Mouse (Mus musculus) forebrain, embryonic 11.5 days (tissue): ENCODE data around the gene Tmem274. TPM values are rescaled to one million over a fixed set of nuclear protein-coding genes. Genes with fewer than 3 reads are reported as not detected.

Experiments
- ATAC-seq: fragments of 200-750 bp; cut with Nextera tagmentation; replicated peaks from 2 replicates; pipeline ENCODE4 v1.8.0; 2017; ENCODE audit warnings: moderate TSS enrichment; ENCODE audit not compliant: low FRiP score
- DNase-seq: peaks from one replicate; pipeline ENCODE4 v3.0.0-alpha.2; 2017; ENCODE audit warnings: low spot score
- H3K27ac ChIP-seq: fragments of 300-500 bp; sonication (generic); 2 replicates; pipeline ENCODE4 v1.5.1; 2014; ENCODE audit warnings: low read depth, low read length
- H3K27me3 ChIP-seq: fragments of 300-500 bp; sonication (generic); 2 replicates; pipeline ENCODE4 v1.6.1; 2014; ENCODE audit warnings: mild to moderate bottlenecking, low read length, mixed read lengths; ENCODE audit not compliant: control insufficient read depth, insufficient read depth
- H3K36me3 ChIP-seq: fragments of 300-500 bp; sonication (generic); 2 replicates; pipeline ENCODE4 v1.6.1; 2014; ENCODE audit warnings: mild to moderate bottlenecking, low read length, moderate library complexity, mixed read lengths; ENCODE audit not compliant: control insufficient read depth, insufficient read depth
- H3K4me1 ChIP-seq: fragments of 300-500 bp; sonication (generic); replicated peaks from 2 replicates; pipeline ENCODE4 v1.6.1; 2014; ENCODE audit warnings: low read length, mixed read lengths; ENCODE audit not compliant: control insufficient read depth, insufficient read depth
- H3K4me2 ChIP-seq: fragments of 300-500 bp; sonication (generic); 2 replicates; pipeline ENCODE4 v1.6.1; 2014; ENCODE audit warnings: low read depth, mild to moderate bottlenecking, low read length, moderate library complexity, mixed read lengths; ENCODE audit not compliant: severe bottlenecking
- H3K4me3 ChIP-seq: fragments of 300-500 bp; sonication (generic); 2 replicates; pipeline ENCODE4 v1.5.1; 2014; ENCODE audit warnings: low read depth, low read length
- H3K9ac ChIP-seq: fragments of 300-500 bp; sonication (generic); 2 replicates; pipeline ENCODE4 v1.6.1; 2014; ENCODE audit warnings: low read length
- H3K9me3 ChIP-seq: fragments of 300-500 bp; sonication (generic); 2 replicates; pipeline ENCODE4 v1.6.1; 2016; ENCODE audit warnings: low read length, mixed read lengths; ENCODE audit not compliant: control insufficient read depth
- WGBS: fragments of 180-500 bp; shearing (Covaris S2); extraction: QIAGEN DNeasy Blood & Tissue Kit; methylation state at CpG from one replicate; pipeline ENCODE4 v1.1.7; 2014; 5-methylcytosine and 5-hydroxymethylcytosine counted together
- polyA plus RNA-seq: library from polyadenylated mRNA; unstranded; fragments of >200 nt; fragmentation: Nextera tagmentation; extraction: Ambion mirVana; gene quantifications from 2 replicates; pipeline ENCODE4 v1.2.1, GENCODE M21; 2014

Tmem274 gene
- polyA plus RNA-seq, 1 experiment from 2014 or later, result 0.99 TPM

DNA sequence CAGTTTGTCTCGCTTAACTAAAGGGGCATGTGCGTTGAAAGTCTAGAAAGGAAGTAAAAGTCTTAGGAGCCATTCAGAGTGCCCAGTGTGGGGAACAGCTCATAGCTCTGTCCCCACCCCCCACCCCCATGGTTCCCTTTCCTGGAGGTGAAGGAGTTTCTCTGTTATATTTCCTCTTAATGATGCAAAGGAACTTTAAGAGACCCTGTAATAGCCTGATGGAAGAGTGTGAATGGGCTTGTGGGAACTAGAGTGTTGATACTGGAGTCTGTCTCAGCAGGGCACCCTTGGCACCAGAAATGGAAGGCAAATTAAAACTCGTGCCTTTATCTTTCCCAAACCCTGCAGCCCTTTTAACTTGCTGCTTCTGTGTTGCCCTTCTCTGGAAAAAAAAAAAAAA, 27.7 kb downstream of the Tmem274 start:
- ATAC-seq (peak; percentile 71), DNase-seq (no peak)
- Histone ChIP-seq H3K9ac (0 out of 2 replicates have a peak overlapping the region, but pooled peaks have one; percentile 7), H3K36me3 (no peaks in the 10 kb centered on the region), H3K27ac (peak overlapping the region; percentile 81), H3K27me3 (no peaks in the 10 kb centered on the region), H3K4me3 (no peak overlapping the region), H3K9me3 (no peaks in the 10 kb centered on the region), H3K4me1 (peaks cover 4% of the 10 kb centered on the region; the same call in 1 of the 2 replicates), H3K4me2 (no peak overlapping the region)
- WGBS, result 10% methylated on average over 3 of the region's 3 CpGs

- H3K9me3 ChIP-seq, result no peaks in the 10 kb centered on the region
- H3K9ac ChIP-seq, result no peak overlapping the region
- no peak overlapping the region for H3K4me3 ChIP-seq
- 21% methylated on average over 14 of the region's 15 CpGs for WGBS
- H3K4me1 ChIP-seq, result peaks cover 4% of the 10 kb centered on the region; the same call in 1 of the 2 replicates
- DNase-seq (peak; percentile 83), ATAC-seq (peak; percentile 66)
- no peak overlapping the region for H3K4me2 ChIP-seq
- no peaks in the 10 kb centered on the region for H3K36me3 ChIP-seq
- H3K27me3 ChIP-seq, result no peaks in the 10 kb centered on the region
- H3K27ac ChIP-seq, result peak overlapping the region; percentile 81
Measured at GRCm38 (mm10) chr4:149505261-149505967, 28.2 kb downstream of the Tmem274 start.

DNA sequence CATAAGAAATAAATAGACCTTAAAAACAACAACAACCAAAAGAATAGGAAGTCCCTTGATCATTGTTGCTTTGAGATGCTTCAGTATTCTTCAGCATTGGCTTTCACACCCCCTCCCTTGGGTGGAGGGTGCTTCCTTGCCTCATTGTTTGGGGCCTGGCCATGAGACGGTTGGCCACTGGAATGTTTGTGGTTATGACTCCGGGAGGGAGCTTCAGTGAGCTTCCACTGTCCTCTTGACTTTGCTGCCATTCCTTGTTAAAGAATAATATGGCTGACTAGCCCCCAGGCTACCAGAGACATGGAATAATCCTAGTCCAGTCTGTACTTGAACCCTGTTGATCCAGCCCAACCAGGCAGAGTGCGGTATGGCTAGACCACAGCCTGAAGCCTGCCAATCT, 29.7 kb downstream of the Tmem274 start:
- no peaks in the 10 kb centered on the region for H3K9me3 ChIP-seq
- H3K27ac ChIP-seq, result no peak overlapping the region
- no peak overlapping the region for H3K4me3 ChIP-seq
- DNase-seq, result no peak
- H3K36me3 ChIP-seq, result no peaks in the 10 kb centered on the region
- 83% methylated on average over 3 of the region's 3 CpGs for WGBS
- H3K9ac ChIP-seq, result no peak overlapping the region
- no peaks in the 10 kb centered on the region for H3K27me3 ChIP-seq
- no peak for ATAC-seq
- peaks cover 6% of the 10 kb centered on the region; the same call in 1 of the 2 replicates for H3K4me1 ChIP-seq
- no peak overlapping the region for H3K4me2 ChIP-seq

DNA sequence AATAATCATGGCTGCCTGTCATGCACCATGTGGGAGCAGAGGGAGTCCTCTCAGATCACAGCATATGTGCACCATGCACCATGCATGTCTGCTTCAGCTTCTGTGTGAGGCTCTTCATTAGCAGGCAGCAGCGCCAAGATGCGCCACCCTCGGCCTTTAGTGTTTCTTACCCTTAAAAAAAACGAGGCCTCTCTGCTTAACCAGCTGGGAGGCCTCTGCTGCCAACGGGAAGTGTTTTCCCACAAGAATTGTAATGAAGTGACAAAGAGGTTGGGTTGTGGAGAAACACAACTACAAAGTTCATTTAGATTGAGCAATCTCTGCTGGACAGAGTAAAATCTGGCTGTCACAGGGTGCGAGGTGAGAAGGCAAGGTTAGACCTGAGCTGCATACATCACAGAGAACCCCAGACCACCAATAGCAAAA, 34.1 kb downstream of the Tmem274 start:
- ATAC-seq (no peak), DNase-seq (no peak)
- Histone ChIP-seq H3K36me3 (no peaks in the 10 kb centered on the region), H3K27me3 (no peaks in the 10 kb centered on the region), H3K4me3 (no peak overlapping the region), H3K9me3 (no peaks in the 10 kb centered on the region), H3K4me2 (no peak overlapping the region), H3K9ac (no peak overlapping the region), H3K4me1 (0 out of 2 replicates have a peak, but pooled peaks cover 2% of the 10 kb centered on the region), H3K27ac (no peak overlapping the region)
- 56% methylated on average over 6 of the region's 6 CpGs for WGBS

DNA sequence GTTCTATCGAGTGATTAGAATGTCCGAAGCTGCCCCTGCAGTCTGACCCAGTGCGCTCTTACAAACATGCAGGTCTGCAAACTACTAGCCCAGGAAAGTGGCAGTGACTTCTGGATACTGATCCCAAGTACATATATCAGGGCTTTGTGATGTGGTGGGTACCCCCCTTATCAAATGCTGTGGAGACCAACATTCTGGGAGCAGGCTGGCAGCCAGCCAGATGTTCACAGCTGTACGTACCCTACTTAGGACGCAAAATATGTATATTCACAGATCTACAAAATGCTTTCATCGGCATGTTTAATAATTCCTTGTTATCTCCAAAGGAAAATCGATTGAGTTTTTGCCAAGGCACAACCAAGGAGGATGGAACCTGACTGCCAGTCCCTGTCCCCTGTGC, 34.9 kb downstream of the Tmem274 start:
- no peak for ATAC-seq
- no peak overlapping the region for H3K27ac ChIP-seq
- H3K4me3 ChIP-seq, result no peak overlapping the region
- no peak for DNase-seq
- H3K36me3 ChIP-seq, result no peaks in the 10 kb centered on the region
- no peaks in the 10 kb centered on the region for H3K27me3 ChIP-seq
- no peak overlapping the region for H3K4me2 ChIP-seq
- 95% methylated on average over 7 of the region's 7 CpGs for WGBS
- 0 out of 2 replicates have a peak, but pooled peaks cover 2% of the 10 kb centered on the region for H3K4me1 ChIP-seq
- no peaks in the 10 kb centered on the region for H3K9me3 ChIP-seq
- H3K9ac ChIP-seq, result no peak overlapping the region

DNA sequence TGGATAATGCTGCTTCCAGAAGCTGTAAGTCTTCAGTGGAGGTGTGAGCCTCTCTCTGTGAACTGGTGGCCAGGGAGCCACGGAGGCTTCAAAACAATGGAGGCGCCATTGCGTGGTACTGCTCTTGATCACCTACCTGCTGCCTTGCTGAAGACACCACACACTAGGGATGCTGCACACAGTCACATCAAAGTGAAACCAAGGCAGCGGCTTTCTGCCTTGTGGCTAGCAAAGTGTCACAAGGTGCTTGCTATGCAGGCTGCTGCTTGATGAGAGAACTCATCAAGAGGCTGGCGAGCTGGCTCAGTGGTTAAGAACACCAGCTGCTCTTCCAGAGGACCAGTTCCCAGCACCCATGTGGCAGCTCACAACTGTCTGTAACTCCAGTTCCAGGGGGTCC, 38.5 kb downstream of the Tmem274 start:
- ATAC-seq (no peak), DNase-seq (no peak)
- Histone ChIP-seq H3K9me3 (no peaks in the 10 kb centered on the region), H3K9ac (no peak overlapping the region), H3K4me3 (no peak overlapping the region), H3K36me3 (no peaks in the 10 kb centered on the region), H3K27ac (no peak overlapping the region), H3K4me2 (no peak overlapping the region), H3K4me1 (peaks cover 10% of the 10 kb centered on the region), H3K27me3 (no peaks in the 10 kb centered on the region)
- WGBS, result 86% methylated on average over 5 of the region's 5 CpGs

- ATAC-seq, result peak; percentile 98
- no peaks in the 10 kb centered on the region for H3K27me3 ChIP-seq
- peak within 1 kb of the TSS; percentile 87 for H3K4me3 ChIP-seq
- peak within 1 kb of the TSS; percentile 69 for H3K4me2 ChIP-seq
- H3K9me3 ChIP-seq, result no peaks in the 10 kb centered on the region
- H3K36me3 ChIP-seq, result no peaks in the 10 kb centered on the region
- H3K27ac ChIP-seq, result no peak within 1 kb of the TSS
- peaks cover 8% of the 10 kb centered on the region for H3K4me1 ChIP-seq
- H3K9ac ChIP-seq, result peak within 1 kb of the TSS; percentile 84
- whole genome bisulfite sequencing, result under 1% methylated on average over 36 of the region's 46 CpGs
- peak; percentile 98 for DNase-seq
Measured at GRCm38 (mm10) chr4:149517868-149518340, 40.7 kb downstream of the Tmem274 start, which contains the start of gene Ctnnbip1. Ctnnbip1 (plus strand) TSS chr4:149518236.

DNA sequence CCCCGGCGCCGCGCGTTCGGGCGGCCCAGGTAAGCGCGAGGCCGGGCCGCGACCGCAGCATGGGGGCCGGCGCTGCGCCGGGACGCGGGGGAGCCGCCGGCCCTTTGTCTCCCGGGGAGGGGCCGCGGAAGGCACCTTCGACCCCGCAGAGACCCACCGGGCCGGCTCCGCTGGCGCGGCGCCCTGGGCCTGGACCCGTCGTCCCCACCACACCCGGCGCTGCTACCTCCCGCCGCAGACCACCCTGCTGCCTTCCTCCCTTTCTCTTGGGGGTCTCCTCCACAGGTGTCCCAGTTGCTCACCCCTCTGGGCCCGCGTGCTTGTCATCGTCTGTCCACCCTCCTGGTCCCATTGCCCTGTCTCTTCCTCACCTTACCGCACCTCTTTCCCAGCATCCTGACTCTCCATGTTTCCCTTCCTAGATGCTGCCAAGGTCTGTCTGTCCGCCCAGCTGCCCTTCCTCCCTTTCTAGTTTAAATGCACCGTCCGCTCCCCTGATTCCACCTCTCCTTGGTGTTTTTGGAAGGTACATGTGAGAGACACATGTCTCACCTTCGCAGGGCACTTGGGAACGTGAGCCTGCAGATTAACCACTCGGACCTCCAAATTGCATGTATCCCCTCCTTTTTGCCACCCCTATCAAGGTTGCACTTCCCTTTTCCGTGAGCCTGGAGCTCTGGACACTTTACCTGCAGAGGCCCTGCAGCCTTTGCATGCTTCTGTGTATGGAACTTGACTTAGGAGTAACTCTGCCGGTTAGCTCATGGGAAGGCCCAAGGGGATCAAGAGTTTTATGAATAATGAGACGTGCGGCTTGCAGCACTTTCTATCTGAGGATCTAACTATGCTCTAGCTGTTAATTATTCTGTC, 41.4 kb downstream of the Tmem274 start:
- WGBS, result 6% methylated on average over 27 of the region's 52 CpGs
- H3K4me1 ChIP-seq, result peaks cover 11% of the 10 kb centered on the region
- H3K9me3 ChIP-seq, result no peaks in the 10 kb centered on the region
- no peaks in the 10 kb centered on the region for H3K36me3 ChIP-seq
- peak overlapping the region; percentile 69 for H3K4me2 ChIP-seq
- H3K27ac ChIP-seq, result no peak overlapping the region
- H3K4me3 ChIP-seq, result peak overlapping the region; percentile 87
- peak; percentile 71 for DNase-seq
- peak overlapping the region; percentile 84 for H3K9ac ChIP-seq
- H3K27me3 ChIP-seq, result no peaks in the 10 kb centered on the region
- ATAC-seq, result no peak; the same call in 1 of the 2 replicates
